Mouse (Mus musculus) heart, adult 2 months (tissue): ENCODE data around the gene Gpr4. TPM values are rescaled to one million over a fixed set of nuclear protein-coding genes. Genes with fewer than 3 reads are reported as not detected.
A peak's percentile ranks its signal among the peaks of the same experiment; 100 is the strongest.

Experiments used
- DNase-seq, 2 experiments: peaks; one replicate each; pipeline ENCODE4 v3.0.0; 2021
- H3K27ac ChIP-seq: fragments of 200-600 bp; 2 replicates; pipeline ENCODE4 v1.8.1; 2022
- H3K27me3 ChIP-seq: fragments of 200-500 bp; 2 replicates; pipeline ENCODE4 v1.6.1; 2012; ENCODE audit warnings: mild to moderate bottlenecking, low read length, inconsistent platforms, mixed read lengths; ENCODE audit not compliant: control insufficient read depth, insufficient read depth
- H3K36me3 ChIP-seq: fragments of 200-500 bp; 2 replicates; pipeline ENCODE4 v1.6.1; 2012; ENCODE audit warnings: low read length, inconsistent platforms; ENCODE audit not compliant: control insufficient read depth, insufficient read depth
- H3K4me1 ChIP-seq: fragments of 200-500 bp; 2 replicates; pipeline ENCODE4 v1.6.1; 2011; ENCODE audit warnings: low read length; ENCODE audit not compliant: control insufficient read depth, insufficient read depth
- H3K4me3 ChIP-seq: fragments of 200-600 bp; 2 replicates; pipeline ENCODE4 v1.8.1; 2022
- H3K79me2 ChIP-seq: fragments of 200-500 bp; replicated peaks from 2 replicates; pipeline ENCODE4 v1.6.1; 2012; ENCODE audit warnings: mild to moderate bottlenecking, inconsistent platforms, low read length, moderate library complexity, mixed read lengths; ENCODE audit not compliant: control insufficient read depth, insufficient read depth
- H3K9ac ChIP-seq: fragments of 200-500 bp; 2 replicates; pipeline ENCODE4 v1.6.1; 2012; ENCODE audit warnings: low read depth, mild to moderate bottlenecking, control low read depth, inconsistent platforms, low read length, mixed read lengths
- CTCF ChIP-seq: fragments of 200-600 bp; IDR thresholded peaks from 2 replicates; pipeline ENCODE4 v1.8.1; 2022; ENCODE audit warnings: antibody characterized with exemption, mild to moderate bottlenecking, moderate library complexity
- EP300 ChIP-seq: fragments of 200-500 bp; IDR thresholded peaks from 2 replicates; pipeline ENCODE4 v1.6.1; 2011; ENCODE audit warnings: low read depth, low read length, control low read depth; ENCODE audit not compliant: insufficient read depth
- POLR2A ChIP-seq: fragments of 200-500 bp; IDR thresholded peaks from 2 replicates; pipeline ENCODE4 v1.6.1; 2011; ENCODE audit warnings: mild to moderate bottlenecking, low read depth, low read length, control low read depth; ENCODE audit not compliant: insufficient read depth
- WGBS: fragments of 180-500 bp; shearing (Covaris S2); methylation state at CpG from one replicate; pipeline ENCODE4 v1.1.7; 2018; 5-methylcytosine and 5-hydroxymethylcytosine counted together
- intact Hi-C: fragments of 180-260 bp; cut with DNase I; formaldehyde crosslinking; loops from one replicate; pipeline ENCODE4 v1.15.1; 2025
- polyA plus RNA-seq: library from polyadenylated mRNA; depleted of rRNA; stranded (reverse); fragments of >200 nt; gene quantifications from 2 replicates; pipeline ENCODE4 v1.2.3, GENCODE M21; 2012
- total RNA-seq, 2 experiments: library from RNA; stranded (reverse); gene quantifications; 2 replicates each; pipeline ENCODE4 v1.2.3; 2021

Gpr4 gene
- total and polyA plus RNA-seq, 3 experiments, result 6.8 to 17.1 (median 7.2) TPM

GRCm38 (mm10) chr7:19257390-19258022 is 45.2 kb downstream of the Gpr4 start:
- Histone ChIP-seq H3K4me1 (peaks cover 2% of the 10 kb centered on the region; the same call in 1 of the 2 replicates), H3K27ac (peak overlapping the region; percentile 34; the same call in 1 of the 2 replicates), H3K79me2 (no peaks in the 10 kb centered on the region), H3K4me3 (no peak overlapping the region), H3K36me3 (peaks cover 8% of the 10 kb centered on the region; the same call in 1 of the 2 replicates), H3K9ac (no peak overlapping the region), H3K27me3 (no peaks in the 10 kb centered on the region)
- intact Hi-C loops, result no loop called here
- peak; percentile 74 to 82 for DNase-seq
- TF ChIP-seq CTCF (no peak), EP300 (0 out of 2 replicates have a peak, but pooled peaks have one; percentile 26)
- WGBS, result 36% methylated on average over 11 of the region's 11 CpGs

GRCm38 (mm10) chr7:19258336-19258735 is 46.0 kb downstream of the Gpr4 start:
- WGBS, result 12% methylated on average over 3 of the region's 3 CpGs
- no peak overlapping the region for H3K9ac ChIP-seq
- no peak overlapping the region; the same call in 1 of the 2 replicates for H3K27ac ChIP-seq
- H3K36me3 ChIP-seq, result peaks cover 8% of the 10 kb centered on the region; the same call in 1 of the 2 replicates
- peaks cover 2% of the 10 kb centered on the region; the same call in 1 of the 2 replicates for H3K4me1 ChIP-seq
- no peaks in the 10 kb centered on the region for H3K79me2 ChIP-seq
- no peaks in the 10 kb centered on the region for H3K27me3 ChIP-seq
- intact Hi-C loops, result no loop called here
- TF ChIP-seq CTCF (no peak), EP300 (no peak), POLR2A (no peak)
- peak; percentile 25 to 52 for DNase-seq
- H3K4me3 ChIP-seq, result no peak overlapping the region

- Histone ChIP-seq H3K9ac (no peak overlapping the region), H3K27ac (peak overlapping the region; percentile 36; the same call in 1 of the 2 replicates), H3K4me3 (no peak overlapping the region), H3K4me1 (peaks cover 27% of the 10 kb centered on the region), H3K36me3 (peaks cover 5% of the 10 kb centered on the region; the same call in 1 of the 2 replicates), H3K27me3 (no peaks in the 10 kb centered on the region), H3K79me2 (peaks cover 8% of the 10 kb centered on the region)
- intact Hi-C loops, result no loop called here
- DNase-seq, result peak in 1 of 2 experiments; percentile 42
- TF ChIP-seq POLR2A, result no peak
- 38% methylated on average over 7 of the region's 7 CpGs for WGBS
Observed at GRCm38 (mm10) chr7:19265147-19265546, 52.8 kb downstream of the Gpr4 start.

- TF ChIP-seq CTCF, result no peak
- no peak for TF ChIP-seq EP300
- TF ChIP-seq POLR2A, result no peak
- Histone ChIP-seq H3K4me1 (peaks cover 27% of the 10 kb centered on the region), H3K79me2 (peaks cover 8% of the 10 kb centered on the region), H3K27ac (peak overlapping the region; percentile 37; the same call in 1 of the 2 replicates), H3K36me3 (peaks cover 5% of the 10 kb centered on the region; the same call in 1 of the 2 replicates), H3K4me3 (no peak overlapping the region), H3K27me3 (no peaks in the 10 kb centered on the region), H3K9ac (peak overlapping the region; percentile 12; the same call in 1 of the 2 replicates)
- intact Hi-C loops, result no loop called here
- WGBS, result 41% methylated on average over 10 of the region's 10 CpGs
- peak; percentile 33 to 64 for DNase-seq
Observed at GRCm38 (mm10) chr7:19265928-19266822, 53.8 kb downstream of the Gpr4 start.

GRCm38 (mm10) chr7:19267051-19267450 is 54.7 kb downstream of the Gpr4 start:
- intact Hi-C loops, result no loop called here
- Histone ChIP-seq H3K4me3 (no peak overlapping the region), H3K79me2 (peaks cover 8% of the 10 kb centered on the region), H3K4me1 (peaks cover 27% of the 10 kb centered on the region), H3K9ac (0 out of 2 replicates have a peak overlapping the region, but pooled peaks have one; percentile 0), H3K36me3 (peaks cover 5% of the 10 kb centered on the region; the same call in 1 of the 2 replicates), H3K27me3 (no peaks in the 10 kb centered on the region), H3K27ac (peak overlapping the region; percentile 47)
- peak in 1 of 2 experiments; percentile 27 for DNase-seq
- 38% methylated on average over 10 of the region's 10 CpGs for WGBS
- TF ChIP-seq CTCF, result no peak
- no peak for TF ChIP-seq EP300
- no peak for TF ChIP-seq POLR2A
